Mouse (Mus musculus) cerebellum, adult 18-20 months (tissue): ENCODE data around the gene Cox6a2.
A peak's percentile ranks its signal among the peaks of the same experiment; 100 is the strongest.
"Not testable (repeated sequence)": the region's sequence is repeated elsewhere in the genome, so short reads cannot be mapped to it uniquely, and the experiment has no call there.

ENCODE experiments used
- DNase-seq, 2 experiments: peaks; one replicate each; pipeline ENCODE4 v3.0.0; 2021

Gene Cox6a2

DNA sequence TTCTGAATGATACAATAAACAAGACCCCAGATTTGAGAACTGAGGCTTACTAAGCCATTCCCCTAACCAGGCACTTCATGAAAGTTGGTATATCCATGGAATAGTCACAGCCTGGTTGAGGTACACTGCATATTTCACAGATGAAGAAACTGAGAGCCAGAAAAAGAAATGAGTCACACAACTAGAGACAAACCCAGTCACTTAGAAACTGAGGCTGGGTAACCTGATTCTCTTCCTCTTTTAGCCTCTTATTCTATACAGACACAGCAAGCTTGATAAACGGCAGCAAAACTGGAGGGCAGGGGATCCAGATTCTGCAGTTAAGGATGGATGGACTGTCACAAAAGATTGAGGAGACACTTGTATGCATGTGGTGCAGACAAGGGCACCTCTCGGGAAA is 28.6 kb upstream of the Cox6a2 start:
- DNase-seq = no peak

DNA sequence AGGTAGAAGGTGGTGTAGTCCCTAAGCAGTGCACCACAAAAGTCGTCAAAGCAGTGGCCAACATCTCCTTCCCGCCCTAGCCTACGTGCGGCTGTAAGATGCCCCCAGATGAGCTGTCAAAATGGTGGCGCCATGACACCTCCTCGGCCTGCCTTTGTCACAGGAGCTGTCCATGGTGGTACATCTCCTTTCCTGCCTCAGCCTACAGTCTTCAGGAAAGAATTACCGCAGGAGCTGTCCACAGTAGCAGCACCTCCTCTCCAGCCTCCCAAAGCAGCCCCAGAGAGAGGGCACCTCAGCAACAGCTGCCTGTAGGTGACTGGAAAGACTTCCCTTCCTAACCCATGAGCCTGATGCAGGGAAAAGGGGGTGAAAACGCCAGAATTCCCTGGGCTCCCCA is 25.6 kb upstream of the Cox6a2 start:
- DNase-seq = no peak

DNA sequence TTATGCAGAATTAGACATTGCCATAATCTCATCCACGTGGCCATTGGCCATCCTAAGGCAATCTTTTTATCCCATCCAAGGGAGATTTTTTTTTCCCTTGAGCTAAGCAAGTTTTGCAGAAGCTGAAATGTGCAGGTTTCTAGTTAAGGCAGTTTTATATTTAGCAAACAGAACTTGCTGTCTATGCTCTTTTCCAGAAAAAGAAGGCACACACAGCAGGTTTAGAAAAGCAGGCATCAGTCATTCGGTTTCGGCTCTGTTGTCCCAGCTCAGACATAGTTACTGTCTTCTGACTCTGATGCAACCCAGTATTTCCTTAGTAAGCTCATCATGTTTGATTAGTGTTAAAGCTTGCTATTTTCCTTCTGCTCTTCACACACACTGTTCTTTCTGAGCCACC is 14.7 kb upstream of the Cox6a2 start:
- no peak for DNase-seq

DNA sequence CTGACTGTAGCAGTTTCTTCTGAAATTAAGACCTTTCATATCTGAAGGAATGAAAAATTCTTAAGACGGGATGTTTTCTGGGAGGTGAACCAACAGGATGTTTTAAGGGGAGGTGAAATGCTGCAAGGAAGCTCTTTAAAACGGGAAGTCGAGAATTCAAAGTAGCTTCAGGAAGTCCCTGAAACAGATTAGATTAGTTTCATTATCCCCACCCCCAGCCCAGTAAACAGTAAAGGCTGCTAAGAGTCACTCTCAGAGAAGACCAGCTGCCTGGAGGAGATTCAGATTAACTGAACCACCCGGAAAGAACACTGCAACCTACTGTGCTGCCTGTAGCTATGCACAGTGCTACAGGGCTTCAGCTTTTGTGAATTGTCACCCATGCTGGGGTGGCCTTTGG is 13.8 kb upstream of the Cox6a2 start:
- DNase-seq = no peak

DNA sequence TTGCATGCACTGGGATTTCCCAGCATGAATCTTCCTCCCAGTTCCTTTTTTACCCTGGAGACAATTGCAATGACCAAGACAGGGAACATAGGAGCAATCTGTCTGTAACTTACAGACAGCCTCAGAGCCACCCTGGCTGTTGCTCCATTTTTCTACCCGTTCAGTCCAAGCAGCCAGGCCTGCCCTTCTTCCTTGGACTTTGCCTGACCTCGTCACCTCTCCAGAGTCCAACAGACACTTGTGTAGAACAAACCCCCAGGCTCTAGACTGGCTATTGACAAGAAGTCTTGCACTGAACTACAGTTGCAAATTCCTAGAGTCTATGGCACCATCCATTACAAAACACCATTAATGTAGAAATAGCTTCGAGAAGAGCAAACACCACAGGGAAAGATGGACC is 3.6 kb upstream of the Cox6a2 start:
- no peak for DNase-seq

DNA sequence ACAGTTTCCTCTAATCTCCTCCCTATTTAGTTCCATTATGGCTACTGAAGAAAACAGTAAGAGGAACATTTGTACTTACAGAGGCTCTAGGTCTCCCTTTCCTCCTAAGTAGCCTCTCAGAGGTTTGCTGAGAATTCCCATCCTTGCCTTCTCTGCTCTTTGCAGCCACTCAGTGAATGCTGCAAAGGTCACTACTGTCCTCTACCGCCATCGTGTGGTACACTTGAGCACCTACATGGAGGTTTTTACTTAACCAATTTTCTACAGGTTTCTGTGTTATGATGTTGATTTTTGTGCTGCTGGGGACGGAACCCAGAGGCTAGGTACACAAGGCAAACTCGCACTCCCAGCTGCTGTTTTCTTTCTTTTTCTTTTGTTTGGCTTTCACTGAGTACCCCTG is 2.0 kb upstream of the Cox6a2 start:
- peak; percentile 59 to 76 for DNase-seq

DNA sequence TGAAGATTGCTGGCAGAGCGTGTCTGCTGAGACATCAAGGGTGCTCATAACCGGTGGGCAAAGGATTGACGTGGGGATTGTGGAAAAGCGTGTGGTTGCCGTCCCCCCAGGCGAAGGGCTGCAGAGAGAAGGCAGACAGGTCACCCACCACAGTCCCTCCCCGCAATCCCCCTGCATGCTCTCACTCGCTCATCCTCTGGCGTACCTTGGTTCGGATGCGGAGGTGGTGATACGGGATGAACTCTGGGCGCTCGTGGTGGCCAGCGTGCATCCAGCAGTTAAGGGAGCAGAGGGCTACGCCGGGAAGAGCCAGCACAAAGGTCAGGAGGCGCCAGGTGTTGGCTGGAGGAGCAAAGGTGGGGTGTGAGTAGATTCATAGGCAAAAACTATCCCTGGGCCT is 492 bp downstream of the Cox6a2 start:
- no peak for DNase-seq

DNA sequence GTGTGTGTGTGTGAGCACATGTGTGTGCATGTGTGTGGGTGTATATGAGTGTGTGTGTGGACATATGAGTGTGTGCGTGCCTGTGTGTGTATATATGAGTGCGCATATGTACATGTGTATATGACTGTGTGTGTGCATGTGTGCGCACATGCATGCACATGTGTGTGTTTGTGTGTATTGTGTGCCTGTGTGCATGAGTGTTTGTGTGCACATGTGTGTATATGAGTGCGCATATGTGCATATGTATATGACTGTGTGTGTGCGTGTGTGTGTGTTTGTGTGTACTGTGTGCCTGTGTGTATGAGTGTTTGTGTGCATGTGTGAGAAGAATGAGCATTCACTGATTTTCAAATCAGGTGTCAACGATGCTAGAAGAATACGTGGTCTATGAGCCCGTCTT is 2.0 kb downstream of the Cox6a2 start:
- DNase-seq = no peak

DNA sequence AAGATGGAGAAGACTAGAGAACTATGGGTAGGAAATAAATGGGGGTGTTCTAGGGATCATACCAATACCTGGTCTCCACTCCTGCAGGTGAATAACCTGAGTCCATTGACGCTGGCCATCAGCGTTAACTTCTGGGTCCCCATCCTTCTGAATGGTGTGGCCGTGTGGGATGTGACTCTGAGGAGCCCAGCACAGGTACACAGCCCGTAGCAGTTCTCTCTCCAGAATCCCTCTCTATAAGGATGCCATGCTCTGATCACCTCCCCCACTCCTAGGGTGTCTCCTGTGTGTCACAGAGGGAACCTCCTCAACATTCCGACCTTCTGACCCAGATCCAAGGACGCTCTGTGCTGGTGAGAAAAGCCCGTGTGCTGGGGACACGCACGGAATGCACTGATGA is 3.1 kb downstream of the Cox6a2 start:
- no peak for DNase-seq

DNA sequence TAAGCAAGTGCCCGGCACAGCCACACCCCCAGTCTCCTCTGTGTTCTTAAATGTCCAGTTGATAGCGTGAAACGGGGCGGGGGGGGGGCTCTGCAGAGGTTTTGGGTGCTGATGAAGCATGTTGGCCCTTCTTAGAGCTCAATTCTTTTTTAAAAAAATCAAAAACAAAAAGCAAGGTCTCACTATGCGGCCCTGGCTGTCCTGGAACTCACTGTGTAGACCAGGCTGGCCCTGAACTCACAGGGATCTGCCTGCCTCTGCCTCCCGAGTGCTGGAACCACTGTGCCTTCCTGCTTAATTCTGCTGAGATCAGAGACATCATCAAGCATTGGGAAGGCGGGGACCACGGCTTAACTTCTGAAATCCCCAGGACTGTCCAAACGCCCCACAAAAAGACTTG is 4.6 kb downstream of the Cox6a2 start:
- DNase-seq = no peak

DNA sequence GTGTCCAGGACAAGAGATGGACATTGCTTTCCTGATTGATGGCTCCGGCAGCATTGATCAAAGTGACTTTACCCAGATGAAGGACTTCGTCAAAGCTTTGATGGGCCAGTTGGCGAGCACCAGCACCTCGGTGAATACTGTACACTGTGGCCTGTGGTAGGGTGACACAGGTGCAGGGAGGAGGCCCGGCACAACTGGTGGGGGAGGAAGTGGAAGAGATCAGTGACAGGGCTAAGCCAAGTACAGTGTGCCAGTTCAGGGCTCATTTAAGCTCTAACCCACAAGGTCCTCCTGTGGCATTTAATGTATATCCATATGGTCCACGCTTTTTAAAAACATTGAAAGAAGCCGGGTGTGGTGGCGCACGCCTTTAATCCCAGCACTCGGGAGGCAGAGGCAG is 24.5 kb downstream of the Cox6a2 start:
- no peak for DNase-seq

DNA sequence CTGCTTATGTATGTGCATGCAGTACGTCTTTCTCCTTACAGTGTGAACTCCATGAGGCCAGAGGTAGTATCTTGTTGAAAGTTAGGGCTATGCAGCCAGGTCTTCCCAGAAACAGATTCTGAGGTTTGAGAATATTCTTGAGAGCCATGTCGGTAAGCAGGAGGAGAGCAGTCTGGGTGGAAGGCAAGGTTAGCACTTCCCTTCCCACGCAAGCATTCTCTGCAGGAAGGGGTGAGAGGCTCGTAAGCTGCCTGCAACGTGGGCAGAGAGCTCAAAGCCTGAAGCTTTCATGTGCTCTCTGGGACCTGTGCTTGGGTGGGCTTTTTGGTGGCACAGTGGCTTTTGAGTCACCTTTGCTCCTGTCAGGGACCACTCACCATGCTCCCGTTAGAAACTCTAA is 25.6 kb downstream of the Cox6a2 start:
- no peak for DNase-seq

DNA sequence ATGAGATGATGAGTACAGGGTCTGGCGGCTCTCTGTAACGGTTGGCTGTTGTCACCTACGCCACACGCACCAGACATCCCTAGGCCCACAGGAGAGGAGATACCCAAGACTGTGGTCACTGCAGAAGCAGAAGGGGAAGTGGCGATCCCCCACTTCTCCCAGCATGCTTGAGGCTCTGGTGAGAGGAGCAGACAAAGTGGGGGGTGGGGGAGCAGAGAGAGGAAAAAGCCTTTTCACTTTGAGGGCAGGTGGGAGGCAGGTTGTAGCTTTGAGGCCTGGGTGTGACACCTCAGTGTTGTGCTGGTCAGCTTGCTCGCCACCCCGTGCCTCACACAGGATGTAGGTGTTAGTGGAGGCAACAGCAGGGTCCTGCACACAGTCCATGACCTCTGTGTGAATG is 26.1 kb downstream of the Cox6a2 start:
- no peak for DNase-seq

DNA sequence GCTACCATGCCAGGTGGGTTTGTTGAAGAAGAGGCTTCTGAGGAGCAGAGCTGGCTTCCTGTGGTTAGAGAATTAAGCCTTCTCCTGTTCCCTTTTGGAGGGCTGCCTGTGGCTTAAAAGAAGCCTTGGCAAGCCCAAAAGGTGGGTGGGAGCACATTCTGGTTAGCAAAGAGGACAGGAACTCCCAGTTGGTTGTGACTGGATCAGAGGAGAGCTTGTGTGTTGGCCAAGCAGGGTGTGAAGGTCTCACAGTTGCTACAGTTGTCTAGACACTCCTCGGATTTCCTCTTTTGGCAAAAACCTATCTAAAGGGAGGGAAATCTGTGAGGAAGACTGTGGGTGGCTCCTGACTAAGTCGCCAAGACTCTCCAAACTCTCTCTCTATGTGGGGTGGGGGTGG is 27.8 kb downstream of the Cox6a2 start:
- DNase-seq = no peak

DNA sequence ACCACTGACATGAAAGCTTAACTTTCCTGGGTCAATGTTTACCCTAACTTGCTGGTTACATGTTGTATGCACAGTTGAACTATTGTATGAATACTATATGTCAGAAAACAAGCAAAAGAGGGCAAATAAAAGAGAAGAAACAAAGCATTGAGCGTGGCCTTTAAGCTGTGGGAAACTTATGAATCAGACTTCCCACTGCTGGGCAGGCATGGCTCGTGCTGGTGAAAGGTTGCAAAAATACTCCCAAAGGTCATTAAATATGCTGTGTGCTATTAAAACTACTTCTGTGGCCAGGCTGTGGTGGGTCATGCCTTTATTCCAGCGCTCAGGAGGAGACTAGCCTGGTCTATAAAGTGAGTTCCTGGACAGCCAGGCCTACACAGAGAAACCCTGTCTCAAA is 36.2 kb downstream of the Cox6a2 start:
- DNase-seq = no peak

DNA sequence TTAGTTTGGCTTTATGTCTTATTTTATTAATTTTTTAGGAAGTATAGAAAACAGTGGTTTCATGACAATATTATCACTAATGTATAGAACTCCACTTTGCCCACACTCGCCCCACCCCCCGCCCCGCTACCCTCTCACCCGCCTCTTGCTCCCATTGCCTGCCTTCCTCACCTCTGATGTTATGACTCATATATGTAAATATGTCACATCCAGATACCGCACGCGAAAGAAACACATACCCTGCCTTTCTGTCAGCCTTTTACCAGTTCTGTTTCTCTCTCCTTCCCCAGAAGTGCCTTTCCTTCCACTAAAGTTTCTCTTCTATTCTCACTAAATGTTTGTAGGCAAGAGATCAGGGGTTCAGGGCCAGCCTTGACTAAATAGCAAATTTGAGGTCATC is 39.8 kb downstream of the Cox6a2 start:
- DNase-seq = no peak

DNA sequence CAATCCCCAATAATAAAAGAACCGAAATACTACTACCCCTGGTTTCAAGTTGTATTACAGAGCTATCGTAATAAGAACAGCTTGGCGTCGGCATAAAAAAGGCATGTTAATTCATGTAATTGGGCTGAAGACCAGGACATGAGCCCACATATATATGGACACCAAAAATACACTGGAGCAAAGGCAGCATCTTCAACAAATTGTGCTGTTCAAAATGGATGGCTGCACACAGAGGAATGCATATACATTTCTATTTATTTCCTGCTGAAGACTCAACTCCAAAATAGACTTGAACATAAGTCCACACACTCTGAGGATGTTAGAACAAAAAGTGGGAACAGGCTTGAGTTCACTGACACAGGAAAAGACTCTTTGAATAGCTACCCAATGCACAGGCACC is 42.2 kb downstream of the Cox6a2 start:
- DNase-seq = no peak

DNA sequence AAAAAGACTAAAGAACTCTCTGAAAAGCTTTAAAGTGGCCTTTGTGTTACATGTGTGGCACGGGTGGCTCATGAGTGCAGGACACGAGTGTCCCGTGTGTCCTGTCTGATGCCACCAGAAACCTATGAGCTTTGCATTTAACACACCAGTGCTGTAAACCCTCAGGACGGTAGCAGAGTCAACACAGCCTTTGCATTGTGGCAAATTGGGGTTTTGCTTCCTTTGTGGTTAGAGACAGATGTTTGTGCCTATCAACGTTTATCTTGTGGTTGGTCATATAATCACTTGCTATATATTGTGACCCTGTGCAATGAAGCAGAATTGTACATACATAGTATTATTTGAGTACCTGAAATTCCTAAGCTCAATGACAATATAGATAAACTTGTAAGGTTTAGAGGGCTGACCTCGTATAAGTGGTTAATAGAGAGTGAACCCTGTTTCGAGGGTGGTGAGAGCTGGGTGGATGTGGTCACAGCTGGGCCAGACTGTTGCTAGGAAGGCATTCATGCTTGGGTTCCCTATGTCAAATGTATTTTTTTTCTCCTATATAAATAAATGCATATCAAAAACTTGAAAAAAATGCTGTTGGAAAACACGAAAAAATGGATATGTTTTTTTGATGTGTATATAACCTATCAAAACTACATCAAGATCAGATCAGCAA is 47.4 kb downstream of the Cox6a2 start:
- not testable (repeated sequence) for DNase-seq
